Mouse (Mus musculus) megakaryocyte, embryonic 14.5 days (primary cell): ENCODE measurements around the gene Ippk.

Source experiments
- FLI1 ChIP-seq: IDR thresholded peaks from 2 replicates; pipeline ENCODE4 v1.6.1; 2012; ENCODE audit warnings: low read length, inconsistent platforms, mixed read lengths
- GATA1 ChIP-seq: IDR thresholded peaks from 3 replicates; pipeline ENCODE4 v1.6.1; 2012; ENCODE audit warnings: mixed read lengths, low read length, inconsistent platforms, borderline replicate concordance

DNA sequence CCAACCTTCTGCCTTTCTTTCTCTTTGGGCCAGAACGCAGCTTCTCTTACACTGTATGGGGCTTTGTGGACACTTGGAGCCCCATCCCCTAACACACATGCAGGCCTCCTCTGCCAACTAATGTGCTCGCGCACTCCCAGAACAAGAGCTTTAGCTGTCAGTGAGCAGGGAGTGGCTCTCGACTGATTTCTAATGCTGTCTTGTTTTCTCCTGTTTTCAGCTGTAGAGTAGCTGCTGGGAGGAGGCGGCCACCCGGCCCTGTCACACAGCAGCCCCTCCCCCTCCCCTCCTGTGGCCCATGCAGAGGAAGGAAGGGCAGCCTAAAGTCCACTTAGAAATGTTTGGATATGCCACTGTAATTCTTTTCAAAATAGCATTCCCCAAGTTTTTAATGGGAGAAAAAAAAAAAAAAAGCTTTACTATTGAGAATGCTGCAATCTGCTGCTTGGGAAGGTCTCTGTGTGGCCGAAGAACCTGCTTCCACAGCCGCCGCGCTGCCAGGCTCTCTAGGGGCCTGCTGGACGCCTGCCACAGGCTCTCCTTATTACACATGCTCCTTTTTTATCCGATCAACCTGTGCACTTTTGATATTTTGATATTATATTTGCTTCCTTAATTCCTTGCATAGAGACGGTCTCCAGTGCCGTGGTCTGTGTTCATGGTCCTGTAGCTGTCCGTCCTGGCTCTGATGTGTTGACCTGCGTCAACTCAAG, 36.1 kb upstream of the Ippk start:
- TF ChIP-seq GATA1 (no peak), FLI1 (no peak)
